Mouse (Mus musculus) adrenal gland, postnatal 10 days (tissue): ENCODE measurements around the gene Ano3. TPM values are rescaled to one million over a fixed set of nuclear protein-coding genes. Genes with fewer than 3 reads are reported as not detected.

Experiments
- total RNA-seq, 2 experiments: library from RNA; stranded (reverse); gene quantifications; 2 replicates each; pipeline ENCODE4 v1.2.3; 2021

Gene Ano3
- total RNA-seq, 2 experiments from 2014 or later = 0.09 to 0.12 TPM

Other genes starting within 250 kb of the Ano3 start
- not detected for gene Muc15, start 229.6 kb downstream of the Ano3 start, total RNA-seq
- gene Gm13941, start 155.1 kb upstream of the Ano3 start, total RNA-seq = not detected
- gene Gm15130, start 202.0 kb upstream of the Ano3 start, total RNA-seq = not detected